Mouse (Mus musculus) heart, adult 2 months (tissue): ENCODE measurements around the gene Vangl1.

Source experiments
- CTCF ChIP-seq: fragments of 200-600 bp; IDR thresholded peaks from 2 replicates; pipeline ENCODE4 v1.8.1; 2022; ENCODE audit warnings: antibody characterized with exemption, mild to moderate bottlenecking, moderate library complexity
- EP300 ChIP-seq: fragments of 200-500 bp; IDR thresholded peaks from 2 replicates; pipeline ENCODE4 v1.6.1; 2011; ENCODE audit warnings: low read depth, low read length, control low read depth; ENCODE audit not compliant: insufficient read depth
- POLR2A ChIP-seq: fragments of 200-500 bp; IDR thresholded peaks from 2 replicates; pipeline ENCODE4 v1.6.1; 2011; ENCODE audit warnings: mild to moderate bottlenecking, low read depth, low read length, control low read depth; ENCODE audit not compliant: insufficient read depth

DNA sequence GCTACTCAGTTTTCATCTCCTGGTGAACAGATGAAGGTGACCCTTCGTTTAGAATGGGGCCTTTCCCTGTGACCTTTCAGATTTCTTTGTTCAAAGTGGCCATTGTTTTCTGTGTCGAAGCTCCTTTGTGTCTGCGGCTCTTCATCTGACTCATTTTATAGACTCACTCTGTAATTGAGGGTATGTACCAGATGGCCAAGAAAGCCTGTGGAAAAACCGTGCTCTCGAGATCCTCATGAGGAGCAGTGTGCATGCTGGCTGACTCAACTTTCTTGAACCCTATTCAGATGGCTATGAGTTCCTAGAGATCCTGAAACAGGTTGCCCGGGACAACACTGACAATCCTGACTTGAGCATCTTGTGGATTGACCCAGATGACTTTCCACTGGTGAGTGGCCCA lies 62.6 kb downstream of the Vangl1 start:
- TF ChIP-seq CTCF = no peak
- TF ChIP-seq POLR2A = no peak
- TF ChIP-seq EP300 = no peak
